Mouse (Mus musculus): Measurements from ENCODE around the gene Epsti1.
A peak's percentile ranks its signal among the peaks of the same experiment; 100 is the strongest.

The Epsti1 gene

DNA sequence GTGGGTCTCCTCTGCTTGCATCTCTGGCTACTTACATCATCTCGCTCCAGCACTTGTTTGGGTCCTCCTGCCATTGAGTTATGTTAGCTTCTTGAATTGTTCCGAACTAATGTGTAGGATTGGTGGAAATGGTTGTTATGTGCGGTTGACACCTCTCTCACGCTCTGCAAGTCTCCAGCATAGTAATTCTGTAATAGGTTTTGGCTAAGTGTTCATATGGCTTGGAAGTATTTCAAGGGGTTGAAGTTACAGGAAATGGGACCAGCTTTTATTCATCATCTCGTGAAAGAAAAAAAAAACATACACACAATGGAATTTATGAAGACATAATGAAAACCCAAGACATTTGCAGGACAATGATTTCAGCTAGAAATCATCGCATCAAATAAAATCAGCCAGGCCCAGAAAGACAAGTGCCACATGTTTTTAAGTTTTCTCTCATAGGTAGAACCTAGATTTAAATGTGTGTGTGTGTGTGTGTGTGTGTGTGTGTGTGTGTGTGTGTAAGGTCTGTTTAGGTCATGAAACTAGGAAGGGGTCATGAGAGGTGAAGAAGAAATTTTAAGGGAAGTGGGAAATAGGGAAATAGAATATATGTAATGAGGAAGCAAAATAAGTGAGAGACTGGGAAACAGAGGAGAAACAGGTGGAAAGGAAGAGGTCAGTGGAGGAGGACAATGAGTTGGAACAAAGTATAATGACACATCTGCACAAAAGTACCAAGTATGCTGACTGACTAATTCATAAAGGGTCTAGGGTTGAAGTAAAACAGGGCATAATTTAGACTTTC is 19.2 kb downstream of the Epsti1 start:
- no peak for DNase-seq (ENCODE audit: low spot score in 2 of 2)

DNA sequence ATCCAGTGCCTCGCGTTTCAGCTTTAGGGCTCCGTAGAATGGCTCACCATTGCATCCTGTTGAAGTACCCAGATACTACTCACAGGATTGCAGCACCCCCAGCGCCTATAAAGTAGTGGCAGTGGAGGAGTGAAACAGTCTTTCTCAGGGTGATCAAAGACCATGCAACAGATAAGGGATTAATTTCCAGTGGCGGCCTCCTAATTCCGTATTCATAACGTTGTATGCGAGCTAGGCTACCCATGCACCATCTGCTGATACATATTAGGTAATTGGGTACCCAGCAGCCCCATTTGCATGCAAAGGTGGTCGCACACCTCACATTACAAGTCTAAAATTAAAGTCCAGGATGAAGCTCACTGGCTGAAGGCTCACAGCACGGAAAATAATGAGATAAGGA is 21.4 kb downstream of the Epsti1 start:
- DNase-seq (ENCODE audit: low spot score in 2 of 2) = no peak

DNA sequence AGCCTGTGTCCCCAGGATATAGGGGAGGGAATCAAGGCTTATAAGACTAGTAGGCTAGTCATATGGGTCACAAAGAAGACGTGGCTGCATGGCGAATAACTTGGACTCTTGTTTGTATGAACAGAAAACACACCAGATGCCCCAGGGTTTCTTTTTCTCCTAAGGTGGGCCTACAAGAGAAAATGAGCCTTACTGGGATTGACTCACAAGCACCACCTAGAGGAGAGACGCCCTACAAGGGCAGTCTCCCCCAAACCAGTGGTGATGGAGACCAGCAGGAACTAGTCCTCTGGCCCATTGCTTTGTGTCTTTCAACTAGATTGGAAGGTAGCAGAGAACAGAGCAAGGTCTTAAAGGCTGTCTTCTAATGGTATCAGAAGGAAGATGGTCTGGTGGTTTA is 22.7 kb downstream of the Epsti1 start:
- DNase-seq (ENCODE audit: low spot score in 2 of 2) = no peak

DNA sequence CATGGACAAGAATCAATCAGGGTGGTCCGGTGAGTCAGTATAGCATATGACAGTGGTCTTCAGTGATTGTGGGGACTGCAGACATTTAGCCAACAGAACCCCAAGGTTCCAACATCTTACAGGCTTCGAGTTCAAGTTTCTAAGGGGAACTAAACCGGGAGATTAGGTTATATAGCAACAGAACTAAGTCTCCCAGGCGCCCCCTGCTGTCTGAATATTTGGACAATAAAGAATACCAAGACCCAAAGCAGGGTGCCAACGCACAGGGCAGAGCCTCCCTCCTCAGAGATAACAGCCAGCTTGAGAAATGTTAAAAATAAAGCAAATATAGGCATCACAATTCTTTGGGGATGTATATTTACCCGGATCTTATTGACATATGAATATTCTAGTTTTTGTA is 24.0 kb downstream of the Epsti1 start:
- DNase-seq (ENCODE audit: low spot score in 2 of 2) = peak in 1 of 2 experiments; percentile 75

DNA sequence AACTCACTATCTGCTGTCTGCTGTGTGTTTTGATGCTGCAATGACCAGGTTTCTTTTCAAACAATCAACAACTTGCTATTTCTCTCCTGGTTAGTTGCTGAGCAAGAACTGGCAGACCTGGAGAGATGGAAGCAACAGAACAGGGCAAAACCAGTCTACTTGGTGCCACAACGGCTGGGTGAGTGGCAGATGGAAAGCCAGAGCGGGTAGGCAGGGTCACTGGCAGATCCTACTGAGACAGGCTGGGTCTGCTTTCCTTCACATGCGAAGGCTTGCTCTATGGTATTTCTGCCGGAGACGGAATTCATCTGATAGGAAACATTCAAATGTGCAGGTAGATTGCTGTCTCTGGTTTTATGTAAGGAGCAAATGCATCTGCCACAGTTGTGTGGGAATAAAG is 24.6 kb downstream of the Epsti1 start:
- DNase-seq (ENCODE audit: low spot score in 2 of 2) = no peak

DNA sequence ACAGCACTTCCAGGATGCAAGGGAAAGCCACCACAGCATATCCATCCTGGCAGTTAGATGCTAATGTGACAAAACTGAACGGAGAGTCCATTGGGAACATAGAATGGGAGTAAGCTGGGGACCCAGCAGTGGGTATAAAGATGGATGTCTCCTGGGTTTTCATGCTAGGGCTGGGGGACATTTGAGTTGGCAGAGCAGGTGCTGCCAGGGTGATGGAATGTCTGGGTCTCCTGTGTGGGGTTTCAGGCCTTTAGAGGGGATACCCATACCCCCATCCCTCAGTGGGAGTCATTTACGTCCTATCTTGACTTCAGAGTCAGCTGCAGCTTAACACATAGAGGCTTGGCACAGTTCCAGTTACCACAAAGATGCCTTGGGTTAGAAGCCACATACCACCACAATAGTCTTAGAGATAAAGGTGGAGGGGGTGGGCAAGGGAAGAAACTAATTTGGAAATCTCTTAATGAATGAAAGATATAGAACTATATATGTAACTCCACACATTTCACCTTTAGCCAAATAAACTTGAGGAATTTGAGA is 25.2 kb downstream of the Epsti1 start:
- DNase-seq (ENCODE audit: low spot score in 2 of 2) = no peak

DNA sequence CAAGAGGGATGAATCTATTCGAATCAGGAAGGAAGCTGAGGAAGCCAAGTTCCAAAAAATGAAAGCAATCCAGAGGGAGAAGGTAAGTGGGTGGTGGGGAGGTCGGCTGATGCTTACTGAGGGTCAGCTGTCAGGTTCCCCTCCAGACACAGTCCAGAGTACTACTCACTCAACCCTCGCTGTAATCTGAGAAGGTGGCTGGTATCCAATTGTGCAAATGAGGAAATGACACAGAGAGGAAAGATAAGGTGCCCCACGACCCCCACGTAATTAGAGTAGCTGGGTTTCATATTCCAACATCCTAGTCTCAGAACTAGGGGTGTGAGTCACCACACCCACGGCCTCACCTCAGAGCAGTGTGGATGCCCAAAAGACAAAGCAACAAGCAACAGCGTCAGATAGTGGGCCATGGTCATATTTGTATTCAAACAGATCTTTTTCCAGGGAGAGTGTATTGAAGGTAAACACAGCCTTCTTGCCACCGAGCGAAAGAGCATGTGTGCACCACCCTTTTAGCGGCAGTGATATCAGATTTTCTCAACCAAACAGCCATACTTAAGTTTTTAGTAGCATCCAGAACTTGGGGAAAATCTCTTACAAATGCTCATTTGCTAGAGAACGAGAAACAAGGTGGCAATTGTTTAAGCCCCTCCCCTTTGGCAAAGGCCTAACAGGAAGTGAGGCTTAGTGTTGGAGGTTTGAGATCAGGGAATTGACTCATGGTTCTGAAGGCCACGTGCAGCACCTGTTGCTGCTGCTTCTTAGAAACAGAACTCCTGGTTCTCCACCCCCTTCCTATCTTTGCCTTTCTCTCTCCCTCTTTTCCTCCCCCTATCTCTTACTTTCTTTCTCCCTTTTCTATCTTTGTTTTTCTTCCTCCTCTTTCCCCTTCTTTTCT is 28.4 kb downstream of the Epsti1 start:
- DNase-seq (ENCODE audit: low spot score in 2 of 2) = no peak

DNA sequence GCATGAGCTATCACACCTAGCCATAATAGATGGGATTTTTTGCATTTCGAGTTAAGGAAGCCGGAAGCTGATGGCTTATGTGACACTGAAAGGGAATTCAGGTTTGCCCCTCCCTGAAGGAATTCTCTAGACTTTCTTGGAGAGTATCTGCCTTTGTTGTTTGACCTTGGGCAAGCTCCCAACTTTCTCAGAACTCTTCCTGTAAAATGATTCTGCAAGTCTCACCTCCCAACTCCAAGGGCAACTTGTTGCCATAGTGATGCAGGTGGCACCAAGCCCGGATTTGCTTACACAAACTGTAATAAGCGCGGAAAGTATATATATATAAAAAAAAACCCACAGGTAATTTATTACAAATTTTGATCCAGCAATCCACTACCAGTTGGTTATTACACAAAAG is 29.2 kb downstream of the Epsti1 start:
- peak in 1 of 2 experiments; percentile 64 for DNase-seq (ENCODE audit: low spot score in 2 of 2)

DNA sequence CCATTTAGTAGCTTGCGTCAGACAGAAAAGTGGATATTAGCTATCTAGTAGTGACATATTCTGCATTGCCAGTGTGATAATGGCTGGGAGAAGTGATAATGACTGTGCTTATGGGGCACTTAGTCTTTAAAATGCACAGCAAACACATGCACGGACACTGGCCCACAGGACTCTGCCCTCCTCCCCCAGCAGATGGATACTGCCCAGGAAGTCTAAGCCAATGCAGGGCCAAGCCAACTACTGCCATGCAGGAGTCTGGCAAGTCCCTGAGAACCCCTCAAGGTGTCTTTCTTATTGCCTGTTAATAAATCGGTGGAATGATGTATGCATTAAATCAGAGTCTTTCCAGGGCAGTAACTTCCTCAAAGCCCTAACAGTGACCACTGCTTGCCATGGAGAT is 30.4 kb downstream of the Epsti1 start:
- no peak for DNase-seq (ENCODE audit: low spot score in 2 of 2)

DNA sequence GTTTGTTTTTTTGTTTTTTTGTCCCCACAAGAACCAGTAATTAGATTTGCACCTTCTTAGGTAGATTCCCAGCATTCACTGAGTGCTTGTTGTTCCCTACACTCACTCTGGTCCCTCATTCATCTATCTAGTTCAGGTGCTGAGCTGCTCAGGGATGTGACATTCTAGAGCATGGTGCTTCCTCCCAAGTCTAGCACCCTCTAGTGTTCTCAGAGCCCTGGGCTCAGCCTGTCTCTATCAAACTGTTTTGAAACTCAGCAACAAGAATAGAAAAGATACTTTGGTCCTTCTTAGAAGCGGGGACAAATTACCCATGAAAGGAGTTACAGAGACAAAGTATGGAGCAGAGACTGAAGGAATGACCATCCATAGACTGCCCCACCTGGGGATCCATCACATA is 37.1 kb downstream of the Epsti1 start:
- DNase-seq (ENCODE audit: low spot score in 2 of 2) = no peak

DNA sequence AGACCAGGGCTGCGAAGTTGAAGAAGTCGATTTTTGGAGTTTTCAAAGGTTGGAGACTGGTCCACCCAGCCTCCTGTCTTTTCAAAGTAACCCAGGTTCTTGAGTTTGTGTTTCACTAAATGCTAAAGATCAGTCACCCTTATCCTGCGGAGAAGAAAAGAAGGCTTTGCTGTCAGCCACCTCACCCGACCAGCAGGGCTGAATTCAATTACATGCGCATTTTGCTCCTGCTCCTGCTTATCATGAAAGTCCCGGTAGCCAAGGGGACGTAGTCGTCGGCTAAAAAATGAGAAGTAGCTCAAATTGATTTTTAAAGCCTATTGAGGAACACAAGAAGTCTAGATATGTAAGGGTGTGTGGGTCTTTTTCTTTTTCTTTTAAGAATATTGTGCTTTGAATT is 38.2 kb downstream of the Epsti1 start:
- DNase-seq (ENCODE audit: low spot score in 2 of 2) = no peak

DNA sequence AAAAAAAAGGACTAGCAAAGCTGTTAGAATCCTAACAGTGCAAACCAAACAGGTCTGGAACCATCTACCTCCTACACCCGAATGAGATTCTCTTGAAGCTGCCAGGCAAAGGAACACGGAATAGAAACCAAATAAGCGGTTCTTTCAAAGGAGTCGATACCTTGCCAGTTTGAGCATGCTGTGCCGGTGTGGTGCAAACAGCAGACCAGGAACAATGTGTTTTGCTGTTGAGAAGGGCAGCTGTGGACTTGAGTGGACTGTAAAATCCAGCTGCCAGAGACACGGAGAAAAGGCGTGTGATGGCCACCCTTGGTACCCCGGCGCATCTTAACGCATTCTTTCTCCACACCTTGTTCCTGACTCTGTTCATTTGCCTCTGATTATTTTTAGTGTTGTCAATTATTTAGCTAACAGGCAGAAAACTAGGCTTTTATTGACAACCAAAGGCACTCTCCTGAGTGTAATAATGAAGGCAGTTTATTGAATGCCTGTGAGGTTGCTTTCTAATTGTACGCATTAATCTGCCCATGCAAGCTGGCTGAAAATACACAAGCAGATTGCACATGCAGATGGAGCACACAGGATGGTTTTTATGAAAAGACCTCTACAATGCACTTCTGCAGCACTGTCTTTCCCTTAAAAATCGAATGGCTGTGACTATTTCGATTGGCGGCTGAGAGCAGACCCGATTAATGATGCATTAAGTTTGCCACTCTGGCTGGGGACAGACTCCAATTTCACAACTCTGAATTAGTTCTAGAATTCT is 38.9 kb downstream of the Epsti1 start:
- DNase-seq (ENCODE audit: low spot score in 2 of 2) = no peak

DNA sequence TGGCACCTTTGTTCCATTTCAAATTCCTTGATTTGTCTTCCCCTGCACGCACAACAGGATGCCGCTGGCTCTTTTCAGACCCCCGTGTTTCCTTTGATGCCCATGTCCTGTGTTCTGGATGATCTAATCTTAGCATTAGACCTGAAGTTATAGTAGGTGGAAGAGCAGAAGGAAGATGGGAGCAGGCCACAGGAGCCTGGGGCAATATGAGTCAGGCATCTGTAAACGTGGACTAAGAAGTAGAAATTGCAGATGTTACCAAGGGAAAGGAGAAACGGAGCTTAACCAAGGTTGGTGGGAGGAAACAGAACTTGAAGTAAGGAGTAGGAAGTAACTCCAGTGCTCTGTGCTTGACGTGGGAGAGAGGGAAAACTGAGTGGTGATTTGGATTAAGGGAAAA is 57.7 kb downstream of the Epsti1 start:
- DNase-seq (ENCODE audit: low spot score in 2 of 2) = no peak

DNA sequence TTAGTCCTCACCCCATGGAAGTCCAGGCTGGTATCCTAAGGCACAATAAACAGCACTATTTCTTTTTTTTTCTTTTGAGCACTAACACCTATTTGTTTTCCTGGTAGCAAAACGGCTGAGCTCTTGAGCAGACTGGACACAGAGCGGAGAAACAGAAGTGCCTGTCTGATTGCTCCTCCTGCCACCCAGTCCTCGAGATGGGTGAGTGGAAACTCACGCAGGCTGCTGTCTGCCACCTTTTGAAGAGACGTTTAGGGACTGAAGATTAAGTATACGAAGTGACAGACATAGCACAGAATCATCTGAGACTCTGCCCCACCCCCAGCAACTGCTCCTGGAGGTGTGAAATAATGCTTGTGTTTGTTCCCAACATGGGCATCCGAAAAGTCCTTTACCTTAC is 59.5 kb downstream of the Epsti1 start:
- no peak for DNase-seq (ENCODE audit: low spot score in 2 of 2)

DNA sequence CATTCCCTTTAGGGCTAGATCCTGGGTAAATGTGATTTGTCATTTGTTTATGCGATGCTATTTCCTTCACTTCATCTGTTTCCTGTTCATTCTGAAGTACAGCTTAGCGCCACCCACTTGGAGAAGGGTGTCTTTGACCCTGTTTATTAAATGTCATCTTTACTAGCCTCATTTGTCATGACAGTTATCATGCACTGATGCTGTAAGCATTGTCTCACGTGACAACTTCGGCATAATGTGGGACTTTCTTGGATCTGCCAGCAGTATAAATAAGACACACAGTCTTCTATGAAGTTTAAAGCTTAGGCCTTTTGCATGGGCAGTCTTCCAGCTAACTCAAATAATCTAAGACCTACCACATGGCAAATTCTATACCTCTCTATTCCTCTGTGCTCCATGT is 67.3 kb downstream of the Epsti1 start:
- no peak for DNase-seq (ENCODE audit: low spot score in 2 of 2)

DNA sequence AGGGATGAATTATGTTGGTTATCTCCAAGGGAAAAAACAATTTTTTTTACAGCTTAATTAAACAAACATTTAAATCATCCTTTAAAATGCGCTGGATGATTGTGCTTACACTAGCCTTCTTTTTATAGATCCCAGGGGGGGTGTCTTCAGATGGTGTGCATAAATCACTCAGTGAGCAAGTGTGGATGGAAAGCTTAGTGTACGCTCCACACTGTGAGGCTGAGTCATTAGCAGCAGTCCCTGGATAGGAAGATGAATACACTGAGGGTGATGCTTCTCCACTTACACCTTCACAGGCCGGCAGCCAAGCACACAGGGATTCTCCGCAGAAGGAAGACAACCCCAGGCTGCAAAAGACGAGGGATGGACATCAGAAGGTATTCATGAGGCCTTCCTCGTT is 70.2 kb downstream of the Epsti1 start:
- no peak for DNase-seq (ENCODE audit: low spot score in 2 of 2)

DNA sequence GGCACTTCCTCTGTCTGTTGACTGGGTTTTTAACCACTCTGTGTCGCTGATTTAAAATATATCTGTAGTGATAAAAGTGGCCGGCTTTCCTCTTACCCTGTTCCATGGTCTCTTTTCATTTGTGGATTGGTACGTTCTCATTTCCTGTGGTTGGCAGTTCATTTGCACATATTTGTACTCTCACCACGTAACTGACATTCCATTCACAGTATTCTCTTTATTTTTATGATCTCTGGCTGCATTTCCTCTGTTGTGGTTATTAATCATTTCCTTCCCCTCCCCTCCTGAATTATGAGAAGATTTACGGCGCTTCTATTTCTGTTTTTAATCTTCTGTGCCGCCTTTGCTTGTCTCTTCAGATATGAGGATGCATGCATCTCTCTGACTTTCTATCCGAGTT is 71.7 kb downstream of the Epsti1 start:
- no peak for DNase-seq (ENCODE audit: low spot score in 2 of 2)

DNA sequence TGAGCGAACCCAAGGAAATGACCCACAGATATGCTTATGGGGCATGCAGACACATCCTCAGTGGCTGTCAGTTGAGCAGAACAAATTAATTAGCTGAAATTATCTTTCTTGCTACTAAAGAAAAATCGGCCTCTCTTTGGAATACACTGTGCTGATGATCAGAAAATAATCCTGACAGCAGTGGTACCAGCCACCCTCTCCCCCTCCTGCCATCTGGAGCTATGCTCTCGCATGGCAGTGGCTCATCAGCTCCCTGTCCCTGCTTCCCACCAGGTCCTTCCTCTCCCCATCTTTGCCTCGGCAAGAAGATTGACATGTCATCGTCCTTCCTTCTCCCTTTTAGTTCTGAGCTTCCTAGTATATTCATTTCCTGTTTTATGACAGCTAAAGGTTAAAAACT is 77.5 kb downstream of the Epsti1 start:
- DNase-seq (ENCODE audit: low spot score in 2 of 2) = no peak

DNA sequence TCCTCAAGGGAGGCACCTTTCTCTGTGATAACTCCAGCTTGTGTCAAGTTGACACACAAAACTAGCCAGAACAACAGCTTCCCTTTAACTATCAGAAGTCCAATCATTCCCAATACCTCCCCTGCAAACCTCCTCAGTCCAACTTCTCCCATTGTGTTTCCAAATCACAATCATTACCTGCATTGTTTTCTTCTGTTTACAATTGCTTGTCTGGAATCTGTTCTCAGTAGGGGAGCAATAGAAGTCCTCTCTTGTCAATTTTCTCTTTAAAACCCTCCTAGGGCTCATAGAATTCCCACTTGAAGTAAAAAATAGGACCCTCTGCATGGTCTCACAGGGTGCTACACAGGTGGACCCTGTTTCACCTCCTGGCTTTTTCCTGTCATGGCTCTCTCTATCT is 93.7 kb downstream of the Epsti1 start:
- DNase-seq (ENCODE audit: low spot score in 2 of 2) = no peak

DNA sequence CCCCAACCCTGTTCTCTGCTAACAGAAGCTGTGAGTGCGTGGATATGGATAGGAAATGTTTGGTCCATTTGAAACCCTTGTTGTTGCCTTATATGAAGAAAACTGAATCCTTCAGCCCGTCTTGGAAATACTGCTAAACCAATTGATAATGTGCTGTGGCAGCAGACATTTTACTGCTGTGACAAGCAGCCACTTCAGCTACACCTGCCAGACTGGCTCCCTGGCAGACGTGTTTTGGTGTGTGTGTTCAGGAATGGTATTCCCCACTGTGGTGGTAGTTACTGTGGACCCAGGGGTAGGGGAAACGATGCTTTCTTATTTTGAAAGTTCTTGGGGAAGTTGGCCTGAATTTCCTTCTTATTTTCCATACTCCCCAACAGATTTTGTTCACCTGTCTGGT is 100.4 kb downstream of the Epsti1 start:
- no peak for DNase-seq (ENCODE audit: low spot score in 2 of 2)

DNA sequence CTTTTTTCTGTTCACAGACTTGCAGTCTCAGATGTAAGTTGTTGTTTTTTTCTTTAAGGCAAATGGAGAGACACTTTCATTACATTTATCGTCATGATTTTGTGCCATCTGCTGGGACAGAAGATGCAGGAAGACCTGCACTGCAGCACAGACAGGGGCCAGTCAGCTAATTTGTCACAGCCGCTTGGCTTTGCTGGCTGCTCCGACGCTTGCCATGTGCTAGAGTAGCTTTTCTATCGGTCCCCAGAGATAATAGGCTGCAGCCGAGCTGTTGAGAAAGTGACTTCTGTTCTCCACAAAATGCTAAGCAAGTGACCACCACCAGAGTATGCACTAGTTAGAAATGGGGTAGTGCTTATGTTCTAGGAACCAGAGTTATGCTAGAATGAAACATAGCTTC is 104.0 kb downstream of the Epsti1 start:
- no peak for DNase-seq (ENCODE audit: low spot score in 2 of 2)

DNA sequence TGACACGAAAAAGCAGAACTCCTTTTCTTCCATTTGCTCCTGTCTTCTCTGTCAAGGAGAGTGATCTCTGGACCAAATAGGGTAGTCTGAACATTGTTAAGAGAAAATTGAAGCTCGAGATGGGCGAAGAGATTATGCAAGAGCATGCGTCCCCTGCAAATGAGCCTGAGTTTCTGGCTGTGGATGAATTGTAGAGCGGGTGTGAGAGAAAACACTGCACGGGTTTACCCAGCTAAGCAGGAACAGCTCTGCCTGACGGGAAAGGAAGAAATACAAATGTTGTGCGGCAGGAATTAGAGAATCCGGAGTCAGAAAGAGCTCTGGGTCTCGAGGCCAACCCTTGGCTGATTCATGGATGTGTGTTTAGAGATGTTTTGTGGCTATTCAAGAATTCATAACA is 107.8 kb downstream of the Epsti1 start:
- no peak for DNase-seq (ENCODE audit: low spot score in 2 of 2)

Data from urinary bladder, postnatal 4 days (tissue).